Mouse (Mus musculus): Measurements from ENCODE around the gene Wrap73.
A peak's percentile ranks its signal among the peaks of the same experiment; 100 is the strongest.

Wrap73 gene

DNA sequence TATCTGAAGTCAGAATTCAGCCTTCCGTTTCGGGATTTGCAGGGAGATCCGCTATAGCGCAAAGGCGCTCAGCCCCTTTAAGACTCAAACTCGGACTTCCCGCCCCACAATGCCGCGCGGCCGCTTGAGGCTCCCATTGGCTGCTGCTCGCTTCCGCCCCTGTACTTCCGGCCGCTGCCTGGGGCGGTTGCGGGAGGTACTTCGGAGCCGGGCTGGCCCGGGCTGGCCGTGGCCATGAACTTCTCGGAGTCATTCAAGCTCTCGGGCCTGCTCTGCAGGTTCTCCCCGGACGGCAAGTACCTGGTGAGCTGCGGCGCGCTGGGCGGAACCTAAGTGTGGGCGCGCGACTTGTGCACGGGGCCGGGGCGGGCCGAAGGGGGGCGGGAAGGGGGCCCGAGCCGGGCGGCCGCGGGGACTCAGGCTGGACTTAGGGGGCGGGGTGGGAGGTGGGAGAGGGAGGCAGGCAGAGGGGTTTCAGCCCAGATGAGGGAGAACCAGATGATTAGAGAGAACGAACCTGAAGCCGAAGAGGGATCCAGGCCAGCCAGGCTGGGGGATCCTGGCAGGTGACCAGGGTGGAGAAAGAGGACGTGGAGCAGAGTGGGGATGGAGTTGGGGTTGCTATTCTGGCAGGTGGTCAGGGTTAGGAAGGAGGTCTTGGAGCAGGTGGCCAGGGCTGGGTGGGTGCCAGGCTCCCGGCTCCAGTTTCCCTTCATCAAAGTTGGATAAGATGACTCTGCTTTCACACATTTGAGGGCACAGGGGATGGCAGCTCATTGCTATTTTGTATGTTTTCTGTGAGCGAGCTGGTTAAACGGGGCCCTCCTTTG, at the start of gene Wrap73:
Gene Wrap73 (plus strand): TSS at position 162 of the 830 bp plus-strand sequence.
- DNase-seq = peak; percentile 89

- DNase-seq = no peak
Measured at GRCm38 (mm10) chr4:154093210-154093609, 49.0 kb upstream of the Wrap73 start.

DNA sequence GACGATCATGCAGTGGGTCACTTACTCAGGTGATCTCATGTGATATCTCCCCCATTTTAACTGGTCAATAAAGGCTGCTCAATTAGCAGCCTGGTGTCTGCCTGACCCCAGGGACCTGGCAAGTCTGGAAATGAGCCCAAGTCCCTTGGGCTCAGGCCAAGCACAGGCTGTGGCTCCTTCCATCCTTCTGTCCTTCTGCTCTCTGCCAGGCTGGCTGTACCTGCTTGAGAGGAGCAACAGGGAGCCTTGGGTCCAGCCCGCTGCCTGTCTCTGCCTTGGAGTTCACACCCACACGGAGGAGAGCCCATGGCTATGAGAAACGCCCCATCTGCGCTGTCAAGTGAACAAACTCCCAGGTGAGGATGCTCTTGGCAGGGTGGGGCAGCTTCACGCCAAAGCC, 46.1 kb upstream of the Wrap73 start:
- no peak for DNase-seq

DNA sequence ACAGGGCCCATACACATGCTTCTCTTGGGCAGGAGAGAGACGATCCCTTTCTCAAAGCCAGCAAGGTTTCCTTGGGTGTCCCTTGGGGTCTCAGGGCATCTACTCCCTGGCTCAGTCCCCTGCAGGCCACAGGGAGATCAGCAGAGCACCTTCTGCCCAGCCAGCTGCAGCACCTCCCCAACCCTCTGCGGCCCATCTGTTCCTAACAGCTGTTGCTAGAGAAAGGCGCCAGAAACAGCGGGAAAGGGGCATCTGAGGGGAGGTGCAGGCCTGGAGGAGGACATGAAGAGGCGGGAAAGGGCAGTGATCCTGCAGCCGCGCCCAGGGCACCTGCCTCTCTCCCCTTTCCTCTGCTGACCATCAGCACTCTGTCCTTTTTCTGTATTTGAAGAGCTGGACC, 42.8 kb upstream of the Wrap73 start:
- no peak for DNase-seq

- DNase-seq = no peak
Measured at GRCm38 (mm10) chr4:154103386-154103785, 38.8 kb upstream of the Wrap73 start.

- no peak for DNase-seq
Measured at GRCm38 (mm10) chr4:154103912-154104311, 38.3 kb upstream of the Wrap73 start.

DNA sequence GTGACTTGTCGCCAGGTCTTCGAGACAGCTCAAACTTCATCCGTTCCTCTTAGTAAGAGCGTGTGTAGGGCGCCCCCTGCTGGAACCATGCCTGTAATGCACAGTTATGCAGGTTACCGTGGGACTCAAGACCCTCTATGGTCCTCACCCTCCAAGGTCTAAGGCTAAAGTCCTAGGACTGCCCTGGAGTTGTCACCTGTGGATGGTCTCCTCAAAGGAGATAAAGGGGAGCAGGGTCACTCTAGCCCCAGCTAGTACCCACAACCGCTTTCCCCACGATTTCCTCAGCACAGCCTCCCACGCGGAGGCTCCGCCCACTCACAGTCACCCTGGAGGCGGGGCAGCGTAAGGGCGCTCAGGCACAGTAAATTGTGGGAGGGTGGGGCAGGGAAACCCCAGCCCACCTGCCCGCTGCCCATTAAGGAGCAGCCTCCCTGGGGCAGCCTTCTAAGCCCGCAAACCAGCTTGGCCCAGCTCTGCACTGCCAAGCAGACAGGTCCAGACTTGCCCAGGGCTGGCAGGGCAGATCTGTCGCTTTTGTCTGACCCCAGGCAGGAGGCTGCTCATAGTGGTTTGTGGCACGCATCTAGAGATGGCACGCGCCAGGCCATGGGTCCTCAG, 36.7 kb upstream of the Wrap73 start:
- peak; percentile 74 for DNase-seq

- no peak for DNase-seq
Measured at GRCm38 (mm10) chr4:154106497-154107061, 35.6 kb upstream of the Wrap73 start.

DNA sequence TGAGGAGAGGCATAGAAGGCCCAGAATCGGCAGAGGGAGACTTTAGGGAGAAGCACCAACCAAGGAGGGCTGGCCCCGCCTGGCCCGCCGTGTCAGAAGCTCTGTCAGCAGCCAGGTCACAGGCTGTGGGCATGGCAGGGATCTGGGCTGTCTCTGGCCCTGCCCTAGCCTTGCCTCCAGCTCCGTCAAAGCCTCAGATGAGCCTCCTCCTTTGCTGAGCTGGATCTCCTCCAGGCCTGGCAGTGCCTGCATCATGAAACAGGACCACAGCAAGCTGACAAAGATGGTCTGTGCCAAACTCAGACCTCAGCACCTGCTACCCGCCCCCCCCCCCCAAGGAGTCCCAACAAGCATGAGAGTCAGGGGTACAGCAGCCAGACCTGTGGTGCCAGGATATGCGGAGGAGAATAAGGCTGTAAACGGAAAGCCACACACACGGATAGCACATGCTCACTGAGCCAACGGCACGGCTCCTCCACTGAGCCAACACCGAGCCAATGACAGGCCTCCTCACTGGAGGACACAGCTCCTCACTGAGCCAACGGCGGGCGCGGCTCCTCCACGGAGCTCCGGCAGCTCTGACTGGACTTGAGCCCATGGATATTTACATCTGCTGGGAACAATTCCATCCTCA, 32.8 kb upstream of the Wrap73 start:
- peak; percentile 43 for DNase-seq

GRCm38 (mm10) chr4:154109850-154110243, 32.3 kb upstream of the Wrap73 start:
- DNase-seq = no peak

DNA sequence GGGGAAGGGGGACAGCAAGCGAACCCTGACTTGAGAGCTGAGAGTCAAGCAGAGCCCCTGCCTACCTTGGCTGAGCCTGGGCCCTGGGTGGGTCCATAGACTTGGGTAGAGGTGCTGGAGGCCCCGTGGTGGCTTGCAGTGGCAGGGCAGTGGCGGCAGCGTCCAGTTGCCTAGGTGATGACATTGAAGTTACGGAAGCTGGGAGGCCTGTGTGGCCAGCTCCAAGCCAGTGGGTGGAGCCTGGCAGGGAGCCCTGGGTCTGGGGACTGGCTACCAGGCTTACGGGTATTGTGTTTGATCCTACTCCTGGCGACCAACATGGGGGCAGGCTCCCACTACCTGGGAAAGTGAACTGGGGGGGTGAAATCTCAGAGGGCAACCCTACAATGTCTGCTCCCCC, 25.8 kb upstream of the Wrap73 start:
- no peak for DNase-seq

GRCm38 (mm10) chr4:154118782-154119181, 23.4 kb upstream of the Wrap73 start:
- no peak for DNase-seq

- no peak for DNase-seq
Measured at GRCm38 (mm10) chr4:154119208-154119607, 23.0 kb upstream of the Wrap73 start.

DNA sequence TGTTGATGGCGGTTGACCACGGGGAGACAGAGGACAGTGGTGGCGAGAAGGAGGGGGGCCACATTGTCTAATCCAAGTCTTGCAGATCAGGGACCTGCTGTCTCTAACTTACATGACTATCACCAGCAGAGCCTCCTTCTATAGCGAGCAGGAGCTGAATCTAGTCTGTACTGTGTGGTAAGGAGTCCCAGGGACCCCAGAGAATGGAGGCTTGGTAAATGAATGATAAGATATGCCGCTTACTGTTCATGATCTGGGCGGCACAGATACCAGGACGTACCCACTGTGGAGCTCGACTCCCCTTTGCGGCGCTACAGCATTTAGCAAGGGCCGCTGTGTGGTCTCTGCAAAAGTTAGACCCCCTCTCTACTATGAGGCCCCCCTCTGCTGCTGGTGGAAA, 20.4 kb upstream of the Wrap73 start:
- DNase-seq = no peak

DNA sequence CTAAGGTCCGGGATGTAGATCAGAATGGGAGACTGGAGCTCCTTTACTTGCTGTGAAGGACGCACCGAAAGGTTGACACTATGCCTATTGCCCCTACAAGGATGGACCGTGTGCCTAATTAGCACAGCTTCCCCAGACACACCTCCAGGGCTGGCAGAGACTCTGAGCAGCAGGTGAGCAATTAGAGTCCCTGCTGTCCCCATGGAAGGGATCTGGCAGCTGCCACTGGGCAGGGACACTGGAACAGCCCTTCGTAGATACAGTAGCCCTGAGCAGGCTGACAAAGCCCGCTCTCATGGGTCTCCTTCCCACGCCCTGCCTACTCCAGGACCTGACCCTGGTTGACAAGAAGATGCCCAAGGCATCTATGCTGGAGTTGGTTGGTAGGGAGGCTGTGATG, 19.8 kb upstream of the Wrap73 start:
- DNase-seq = no peak

DNA sequence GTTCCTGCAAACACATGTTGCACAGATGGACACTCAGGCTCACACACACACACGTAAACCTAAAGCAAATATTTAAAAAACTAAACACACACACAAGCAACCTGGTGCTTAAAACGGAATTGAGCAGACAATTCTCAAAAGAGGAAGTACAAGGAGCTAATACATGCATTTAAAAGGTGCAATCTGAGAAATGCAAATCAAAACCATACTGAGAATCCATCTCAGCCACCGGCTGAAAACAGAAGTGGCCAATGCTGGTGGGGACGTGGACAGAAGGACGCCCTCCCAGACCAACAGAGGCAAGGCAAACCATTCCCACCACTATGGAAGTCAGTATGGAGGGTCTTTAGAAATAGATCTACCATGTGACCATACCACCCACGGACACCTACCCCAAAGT, 18.6 kb upstream of the Wrap73 start:
- DNase-seq = no peak

DNA sequence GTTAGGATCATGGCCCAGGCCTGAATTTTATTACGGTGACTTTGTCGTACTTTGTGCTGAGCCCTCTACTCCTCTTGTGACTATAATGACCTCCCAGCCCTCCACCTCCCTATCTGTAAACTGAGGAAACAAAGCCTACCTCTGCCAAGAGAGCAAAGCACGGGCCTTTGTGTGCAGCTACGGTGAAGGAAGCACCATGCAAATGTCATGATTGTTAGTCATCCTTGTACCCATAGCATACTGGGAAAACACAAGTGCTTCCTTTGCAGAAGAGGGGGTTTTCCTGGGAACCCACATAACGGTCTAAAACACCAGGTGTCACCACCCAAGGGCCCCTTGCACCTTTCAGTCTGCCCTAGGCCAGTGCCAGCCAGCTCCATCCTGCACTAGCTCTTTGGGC, 17.0 kb upstream of the Wrap73 start:
- no peak for DNase-seq

DNA sequence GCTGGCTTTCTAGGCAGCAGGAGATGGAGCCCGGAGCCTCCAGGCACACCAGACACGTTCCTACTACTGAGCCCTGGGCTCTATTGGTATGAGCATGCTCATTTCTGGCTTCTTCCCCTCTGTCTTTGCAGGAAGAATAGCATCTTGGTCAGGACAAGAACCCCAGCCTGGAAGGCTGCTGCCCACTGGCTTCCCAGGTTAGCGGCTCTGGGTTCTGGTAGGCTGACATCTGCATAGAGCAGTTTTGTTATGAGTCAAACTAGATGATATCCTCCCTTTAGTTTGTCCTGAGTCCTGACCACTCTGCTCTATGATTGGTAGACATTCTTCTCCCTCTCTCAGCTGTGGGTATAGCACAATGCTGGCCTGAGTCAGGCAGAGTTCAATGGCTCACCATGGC, 14.9 kb upstream of the Wrap73 start:
- DNase-seq = no peak

- no peak for DNase-seq
Measured at GRCm38 (mm10) chr4:154129950-154130349, 12.2 kb upstream of the Wrap73 start.

GRCm38 (mm10) chr4:154131894-154132293, 10.3 kb upstream of the Wrap73 start:
- DNase-seq = no peak

DNA sequence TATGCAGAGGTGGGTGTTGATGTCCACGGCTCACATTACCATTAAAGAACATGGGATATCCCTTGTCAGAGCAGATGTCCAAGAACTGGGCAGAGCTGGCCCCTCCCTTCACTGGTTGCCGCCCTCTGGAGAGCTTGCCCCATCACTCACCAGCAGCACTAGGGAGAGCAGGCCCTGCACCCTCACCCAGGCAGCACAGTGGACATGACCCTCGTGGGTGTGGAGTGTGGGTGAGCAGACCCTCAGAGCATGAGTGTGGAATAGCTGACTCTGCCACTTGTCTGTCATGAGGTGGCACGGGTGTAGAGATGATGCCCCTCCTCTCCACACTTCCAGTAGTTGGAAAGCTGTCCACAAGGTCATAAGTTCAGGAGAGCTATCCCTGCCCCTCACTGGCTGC, 7.4 kb upstream of the Wrap73 start:
- DNase-seq = no peak

DNA sequence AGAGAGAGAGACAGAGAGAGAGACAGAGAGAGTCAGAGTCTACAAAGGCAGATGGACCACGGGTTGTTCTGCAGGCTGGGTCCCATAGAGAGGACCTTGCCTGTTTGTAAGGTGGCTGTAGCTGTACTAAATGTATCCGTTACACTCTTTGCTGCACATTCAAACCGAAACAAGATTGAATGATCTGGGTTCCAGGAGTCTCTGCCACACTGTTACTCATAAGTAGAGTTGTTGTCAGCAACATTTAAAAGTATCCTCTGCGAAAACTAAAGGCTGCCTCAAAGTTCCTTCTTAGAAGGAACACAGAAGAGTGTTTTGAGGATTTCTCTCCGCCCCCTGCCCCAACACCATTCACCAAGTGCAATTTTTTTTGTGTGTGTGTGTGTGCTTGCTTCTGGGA, 5.0 kb upstream of the Wrap73 start:
- DNase-seq = no peak

DNA sequence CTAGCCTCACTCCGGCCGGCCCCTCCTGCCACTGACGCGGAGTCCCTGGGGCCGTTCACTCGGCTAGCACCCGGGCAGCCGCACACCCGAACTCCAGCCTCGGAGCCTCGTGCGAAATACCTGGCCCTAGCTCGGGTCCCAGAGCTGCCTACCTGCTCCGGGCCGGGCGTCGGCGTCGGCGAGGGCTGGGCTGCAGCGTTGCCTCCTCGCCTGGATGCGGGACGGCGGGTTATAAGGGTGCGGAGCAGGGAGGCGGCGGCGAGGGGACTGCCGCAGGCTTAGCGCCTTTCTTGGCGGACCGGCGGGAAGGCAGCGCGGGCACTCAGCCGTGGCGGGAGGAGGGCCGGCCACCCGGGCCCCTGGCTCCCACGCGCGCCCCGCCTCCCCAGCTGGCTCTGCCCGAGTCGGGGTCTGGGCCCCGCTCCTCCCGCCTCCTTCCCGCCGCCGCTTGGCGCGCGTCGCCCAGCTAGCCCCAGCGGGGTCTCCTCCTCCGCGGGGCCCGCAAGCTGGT, 2.4 kb upstream of the Wrap73 start:
- no peak for DNase-seq

- no peak for DNase-seq
Measured at GRCm38 (mm10) chr4:154140182-154140212, 2.2 kb upstream of the Wrap73 start, which contains the start of gene Trp73. TSS of gene Trp73 (minus strand) at chr4:154140208.

Measured in right cerebral cortex, postnatal 14 days (tissue).